Comparison of ENCODE assay signal across 8 mouse cellular contexts in genomic region chr12:4864338-4864690, GRCm38 (mm10). TPM values are rescaled to one million over a fixed set of nuclear protein-coding genes. Genes with fewer than 3 reads are reported as not detected.
DNase-seq lines count a peak whose midpoint lies in the region; ATAC-seq and TF ChIP-seq lines count a peak whose summit lies in the region.

No protein-coding gene starts in this region.

- no peaks in the 10 kb centered on the region for H3K27me3 ChIP-seq in forebrain, embryonic 16.5 days (replicated peaks; ENCODE audit: control insufficient read depth, insufficient read depth, low read length)
- no peaks in the 10 kb centered on the region for H3K27me3 ChIP-seq in forebrain, embryonic 13.5 days
- H3K27me3 ChIP-seq in kidney, embryonic 15.5 days, result no peaks in the 10 kb centered on the region
- H3K27me3 ChIP-seq in kidney, adult 2 months (replicated peaks; ENCODE audit: control insufficient read depth, insufficient read depth, low read length), result no peaks in the 10 kb centered on the region
- H3K27me3 ChIP-seq in neural tube, embryonic 13.5 days, result no peaks in the 10 kb centered on the region

- no peak overlapping the region for H3K4me3 ChIP-seq in forebrain, embryonic 16.5 days (replicated peaks; ENCODE audit: low read length)
- no peak overlapping the region for H3K4me3 ChIP-seq in forebrain, embryonic 13.5 days
- H3K4me3 ChIP-seq in kidney, embryonic 15.5 days (replicated peaks), result no peak overlapping the region
- H3K4me3 ChIP-seq in kidney, adult 2 months (ENCODE audit: insufficient read depth, low read depth, low read length), result no peak overlapping the region
- H3K4me3 ChIP-seq in neural tube, embryonic 13.5 days, result no peak overlapping the region

- TF ChIP-seq POLR2A in kidney, adult 2 months (IDR thresholded peaks at IDR 0.05; ENCODE audit: low read depth, low read length), result no peak

- H3K36me3 ChIP-seq in forebrain, embryonic 16.5 days (ENCODE audit: control insufficient read depth, insufficient read depth), result no peaks in the 10 kb centered on the region
- H3K36me3 ChIP-seq in forebrain, embryonic 13.5 days (ENCODE audit: poor library complexity, severe bottlenecking), result no peaks in the 10 kb centered on the region
- H3K36me3 ChIP-seq in kidney, embryonic 15.5 days, result no peaks in the 10 kb centered on the region
- no peaks in the 10 kb centered on the region for H3K36me3 ChIP-seq in kidney, adult 2 months (ENCODE audit: control insufficient read depth, insufficient read depth, low read length)
- H3K36me3 ChIP-seq in neural tube, embryonic 13.5 days, result no peaks in the 10 kb centered on the region

- DNase-seq in kidney, adult 2 months, result no peak
- DNase-seq in neural tube, embryonic 10.5 days (ENCODE audit: extremely low spot score, low spot score), result no peak
- peak; percentile 52 to 57 for DNase-seq in right cerebral cortex, postnatal 36 days (ENCODE audit: low spot score in 2 of 2)
- no peak for DNase-seq in B cell, adult 2 months

- no peak overlapping the region for H3K27ac ChIP-seq in forebrain, embryonic 16.5 days (ENCODE audit: low read length)
- no peak overlapping the region for H3K27ac ChIP-seq in forebrain, embryonic 13.5 days
- H3K27ac ChIP-seq in kidney, embryonic 15.5 days, result peak overlapping the region; percentile 70; the same call in 1 of the 2 replicates
- no peak overlapping the region for H3K27ac ChIP-seq in kidney, adult 2 months (ENCODE audit: insufficient read depth, low read depth, low read length)
- H3K27ac ChIP-seq in neural tube, embryonic 13.5 days (replicated peaks), result peak overlapping the region; percentile 62

- H3K9ac ChIP-seq in forebrain, embryonic 16.5 days (replicated peaks; ENCODE audit: low read depth, low read length), result no peak overlapping the region
- H3K9ac ChIP-seq in forebrain, embryonic 13.5 days, result no peak overlapping the region
- no peak overlapping the region for H3K9ac ChIP-seq in kidney, embryonic 15.5 days
- peak overlapping the region; percentile 4; the same call in 1 of the 2 replicates for H3K9ac ChIP-seq in neural tube, embryonic 13.5 days

- WGBS in forebrain, embryonic 16.5 days, result 75% methylated on average over 4 of the region's 4 CpGs
- 83% methylated on average over 4 of the region's 4 CpGs for WGBS in forebrain, embryonic 13.5 days
- WGBS in kidney, embryonic 15.5 days, result 60% methylated on average over 4 of the region's 4 CpGs
- 73% methylated on average over 4 of the region's 4 CpGs for WGBS in kidney, adult 2 months
- 62% methylated on average over 4 of the region's 4 CpGs for WGBS in neural tube, embryonic 13.5 days

- no peak for TF ChIP-seq CTCF in kidney, adult 2 months (conservative IDR thresholded peaks at IDR 0.05; ENCODE audit: insufficient read depth, insufficient read length, low read depth, low read length)

- ATAC-seq in forebrain, embryonic 16.5 days, result peak; percentile 27; the same call in 1 of the 2 replicates
- ATAC-seq in forebrain, embryonic 13.5 days, result no peak
- peak; percentile 18; the same call in 1 of the 2 replicates for ATAC-seq in kidney, embryonic 15.5 days (replicated peaks; ENCODE audit: low FRiP score)
- 0 out of 2 replicates have a peak, but pooled peaks have one; percentile 19 for ATAC-seq in neural tube, embryonic 13.5 days (ENCODE audit: low read depth)

- H3K4me2 ChIP-seq in forebrain, embryonic 16.5 days (ENCODE audit: low read length), result no peak overlapping the region
- no peak overlapping the region for H3K4me2 ChIP-seq in forebrain, embryonic 13.5 days
- H3K4me2 ChIP-seq in kidney, embryonic 15.5 days, result no peak overlapping the region
- H3K4me2 ChIP-seq in neural tube, embryonic 13.5 days, result no peak overlapping the region

- no peaks in the 10 kb centered on the region for H3K4me1 ChIP-seq in forebrain, embryonic 16.5 days (replicated peaks; ENCODE audit: control insufficient read depth, insufficient read depth, low read length)
- H3K4me1 ChIP-seq in forebrain, embryonic 13.5 days, result peaks cover 9% of the 10 kb centered on the region; the same call in 1 of the 2 replicates
- peaks cover 13% of the 10 kb centered on the region for H3K4me1 ChIP-seq in kidney, embryonic 15.5 days
- 0 out of 2 replicates have a peak, but pooled peaks cover 2% of the 10 kb centered on the region for H3K4me1 ChIP-seq in kidney, adult 2 months (ENCODE audit: control insufficient read depth, insufficient read depth, low read length)
- peaks cover 13% of the 10 kb centered on the region for H3K4me1 ChIP-seq in neural tube, embryonic 13.5 days (replicated peaks)

- no peaks in the 10 kb centered on the region for H3K9me3 ChIP-seq in forebrain, embryonic 16.5 days (ENCODE audit: control insufficient read depth, low read length)
- H3K9me3 ChIP-seq in forebrain, embryonic 13.5 days (replicated peaks), result no peaks in the 10 kb centered on the region
- no peaks in the 10 kb centered on the region for H3K9me3 ChIP-seq in kidney, embryonic 15.5 days (replicated peaks)
- no peaks in the 10 kb centered on the region for H3K9me3 ChIP-seq in neural tube, embryonic 13.5 days

RNA-seq across cellular contexts. Expression of gene Mfsd2b, which starts 9.8 kb away (rescaled TPM):
- polyA plus RNA-seq in forebrain, embryonic 16.5 days (2015; fragmentation: Nextera tagmentation; extraction: Ambion mirVana), result 0.82 and 1.3 TPM in 2 replicates
- 0.97 and 1.3 TPM in 2 replicates for polyA plus RNA-seq in forebrain, embryonic 13.5 days (2015; fragmentation: Nextera tagmentation; extraction: Ambion mirVana)
- 1.3 TPM in 2 replicates for polyA plus RNA-seq in kidney, embryonic 15.5 days (2015; fragmentation: Nextera tagmentation; extraction: Ambion mirVana)
- polyA plus RNA-seq in kidney, adult 2 months (2012; rRNA removed), result 1.7 and 2.3 TPM in 2 replicates
- 2.8 and 3.2 TPM in 2 replicates for polyA plus RNA-seq in neural tube, embryonic 13.5 days (2015; fragmentation: Nextera tagmentation; extraction: Ambion mirVana)

RNA-seq across cellular contexts. Expression of gene Wdcp, which starts 21.2 kb away (rescaled TPM):
- polyA plus RNA-seq in forebrain, embryonic 16.5 days (2015; fragmentation: Nextera tagmentation; extraction: Ambion mirVana), result 13.3 and 13.5 TPM in 2 replicates
- polyA plus RNA-seq in forebrain, embryonic 13.5 days (2015; fragmentation: Nextera tagmentation; extraction: Ambion mirVana), result 20.4 and 21.5 TPM in 2 replicates
- 19.4 and 19.5 TPM in 2 replicates for polyA plus RNA-seq in kidney, embryonic 15.5 days (2015; fragmentation: Nextera tagmentation; extraction: Ambion mirVana)
- polyA plus RNA-seq in kidney, adult 2 months (2012; rRNA removed), result 6.4 and 7.7 TPM in 2 replicates
- 17.1 and 17.9 TPM in 2 replicates for polyA plus RNA-seq in neural tube, embryonic 13.5 days (2015; fragmentation: Nextera tagmentation; extraction: Ambion mirVana)

RNA-seq across cellular contexts. Expression of gene Fkbp1b, which starts 22.9 kb away (rescaled TPM):
- 23.7 and 25.5 TPM in 2 replicates for polyA plus RNA-seq in forebrain, embryonic 16.5 days (2015; fragmentation: Nextera tagmentation; extraction: Ambion mirVana)
- 7.5 and 10.3 TPM in 2 replicates for polyA plus RNA-seq in forebrain, embryonic 13.5 days (2015; fragmentation: Nextera tagmentation; extraction: Ambion mirVana)
- polyA plus RNA-seq in kidney, embryonic 15.5 days (2015; fragmentation: Nextera tagmentation; extraction: Ambion mirVana), result 8.9 and 9.0 TPM in 2 replicates
- 2.1 and 4.8 TPM in 2 replicates for polyA plus RNA-seq in kidney, adult 2 months (2012; rRNA removed)
- polyA plus RNA-seq in neural tube, embryonic 13.5 days (2015; fragmentation: Nextera tagmentation; extraction: Ambion mirVana), result 101 and 130 TPM in 2 replicates

RNA-seq across cellular contexts. Expression of gene Ubxn2a, which starts 43.2 kb away (rescaled TPM):
- 45.2 and 49.9 TPM in 2 replicates for polyA plus RNA-seq in forebrain, embryonic 16.5 days (2015; fragmentation: Nextera tagmentation; extraction: Ambion mirVana)
- 44.6 and 47.2 TPM in 2 replicates for polyA plus RNA-seq in forebrain, embryonic 13.5 days (2015; fragmentation: Nextera tagmentation; extraction: Ambion mirVana)
- polyA plus RNA-seq in kidney, embryonic 15.5 days (2015; fragmentation: Nextera tagmentation; extraction: Ambion mirVana), result 28.4 and 28.7 TPM in 2 replicates
- 9.8 and 10.9 TPM in 2 replicates for polyA plus RNA-seq in kidney, adult 2 months (2012; rRNA removed)
- 41.0 and 45.4 TPM in 2 replicates for polyA plus RNA-seq in neural tube, embryonic 13.5 days (2015; fragmentation: Nextera tagmentation; extraction: Ambion mirVana)

RNA-seq across cellular contexts. Expression of gene Sf3b6, which starts 47.0 kb away (rescaled TPM):
- 233 and 243 TPM in 2 replicates for polyA plus RNA-seq in forebrain, embryonic 16.5 days (2015; fragmentation: Nextera tagmentation; extraction: Ambion mirVana)
- 310 and 345 TPM in 2 replicates for polyA plus RNA-seq in forebrain, embryonic 13.5 days (2015; fragmentation: Nextera tagmentation; extraction: Ambion mirVana)
- 207 and 229 TPM in 2 replicates for polyA plus RNA-seq in kidney, embryonic 15.5 days (2015; fragmentation: Nextera tagmentation; extraction: Ambion mirVana)
- polyA plus RNA-seq in kidney, adult 2 months (2012; rRNA removed), result 79.8 and 83.7 TPM in 2 replicates
- polyA plus RNA-seq in neural tube, embryonic 13.5 days (2015; fragmentation: Nextera tagmentation; extraction: Ambion mirVana), result 245 and 256 TPM in 2 replicates

Comparison
In these comparisons a context has a peak if more than half of its experiments do, and no peak if none do; other contexts are left out.
1. H3K27ac ChIP-seq: peak in kidney, embryonic 15.5 days (single experiment) and neural tube, embryonic 13.5 days (single experiment); none in forebrain, embryonic 16.5 days (single experiment), forebrain, embryonic 13.5 days (single experiment) and kidney, adult 2 months (single experiment).
2. DNase-seq: peak in right cerebral cortex, postnatal 36 days (2 of 2); none in kidney, adult 2 months (single experiment), neural tube, embryonic 10.5 days (single experiment) and B cell, adult 2 months (0 of 2).